Mouse (Mus musculus): ENCODE data around the gene Serpina3m. TPM values are rescaled to one million over a fixed set of nuclear protein-coding genes. Genes with fewer than 3 reads are reported as not detected.
"Not testable (repeated sequence)": the region's sequence is repeated elsewhere in the genome, so short reads cannot be mapped to it uniquely, and the experiment has no call there.

Gene Serpina3m
- polyA plus RNA-seq, 1 experiment from 2014 or later: not detected

DNA sequence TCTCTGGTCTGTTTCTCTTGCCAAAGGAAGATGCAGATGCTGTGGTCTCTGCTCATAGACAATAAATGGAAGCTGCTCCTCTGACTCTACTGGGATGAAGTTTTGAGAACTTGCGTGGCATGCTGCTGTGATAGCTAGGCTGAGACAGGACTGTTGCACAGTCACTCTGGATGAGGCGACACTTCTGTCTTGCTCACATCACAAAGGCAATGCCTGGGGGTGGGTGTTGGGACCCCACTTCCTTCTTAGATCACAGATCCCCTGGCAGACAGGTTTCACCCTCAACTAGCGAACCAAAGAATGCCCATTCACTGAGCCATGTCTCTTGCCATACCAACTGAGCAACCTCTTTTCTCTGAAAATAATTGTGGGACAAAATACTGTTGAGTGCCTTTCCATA, 419 bp downstream of the Serpina3m start:
- DNase-seq (ENCODE audit: low spot score): no peak
- Histone ChIP-seq H3K9me3 (ENCODE audit: control insufficient read depth, low read length) (no peaks in the 10 kb centered on the region), H3K36me3 (ENCODE audit: control insufficient read depth, insufficient read depth, low read length) (no peaks in the 10 kb centered on the region), H3K27me3 (replicated peaks; ENCODE audit: control insufficient read depth, insufficient read depth, low read length) (no peaks in the 10 kb centered on the region), H3K27ac (replicated peaks; ENCODE audit: low read depth, low read length) (no peak overlapping the region), H3K4me2 (ENCODE audit: low read depth, low read length) (no peak overlapping the region), H3K9ac (ENCODE audit: low read depth, low read length) (no peak overlapping the region), H3K4me1 (ENCODE audit: control insufficient read depth, insufficient read depth, low read length) (no peaks in the 10 kb centered on the region), H3K4me3 (ENCODE audit: low read depth, low read length) (no peak overlapping the region)
- 83% methylated on average over 3 of the region's 3 CpGs for WGBS
- ATAC-seq (ENCODE audit: low read depth): no peak

DNA sequence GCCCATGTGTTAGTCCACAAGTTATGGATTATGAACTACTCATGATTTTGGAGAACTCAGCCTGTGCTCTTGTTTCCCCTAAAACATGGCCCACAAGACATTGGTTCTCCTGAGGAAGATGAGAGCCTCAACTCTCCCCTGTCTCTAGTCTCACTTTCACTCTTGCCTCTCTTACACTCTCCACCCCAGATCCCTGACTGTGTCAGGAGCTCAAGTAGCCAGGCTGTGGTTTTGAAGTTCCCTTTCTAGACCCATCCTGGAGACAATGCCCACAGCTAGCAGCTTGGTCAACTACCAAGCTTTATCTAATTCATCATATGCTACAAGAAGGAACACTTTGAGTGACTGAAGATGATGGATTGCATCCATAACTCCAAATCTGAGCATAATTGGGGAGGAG, 4.2 kb downstream of the Serpina3m start:
- not testable (repeated sequence) for H3K36me3 ChIP-seq (ENCODE audit: control insufficient read depth, insufficient read depth, low read length); H3K4me2 ChIP-seq (ENCODE audit: low read depth, low read length); H3K4me3 ChIP-seq (ENCODE audit: low read depth, low read length); H3K4me1 ChIP-seq (ENCODE audit: control insufficient read depth, insufficient read depth, low read length); H3K27me3 ChIP-seq (replicated peaks; ENCODE audit: control insufficient read depth, insufficient read depth, low read length); H3K9ac ChIP-seq (ENCODE audit: low read depth, low read length); H3K9me3 ChIP-seq (ENCODE audit: control insufficient read depth, low read length); ATAC-seq (ENCODE audit: low read depth); H3K27ac ChIP-seq (replicated peaks; ENCODE audit: low read depth, low read length); DNase-seq (ENCODE audit: low spot score)

DNA sequence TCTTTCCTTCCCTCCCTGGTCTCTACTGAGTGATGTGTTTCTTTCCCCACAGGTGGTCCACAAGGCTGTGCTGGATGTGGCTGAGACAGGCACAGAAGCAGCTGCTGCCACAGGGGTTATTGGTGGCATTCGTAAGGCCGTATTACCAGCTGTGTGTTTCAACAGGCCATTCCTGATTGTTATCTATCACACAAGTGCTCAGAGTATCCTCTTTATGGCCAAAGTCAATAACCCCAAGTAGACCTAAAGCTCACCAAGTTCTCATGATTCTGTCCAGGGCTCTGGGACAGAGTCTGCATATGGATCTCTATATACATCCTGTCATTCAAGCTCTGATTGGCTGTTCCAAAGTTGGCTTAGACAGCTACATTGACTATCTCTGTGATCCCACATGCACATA, 6.9 kb downstream of the Serpina3m start:
- ATAC-seq (ENCODE audit: low read depth) (no peak), DNase-seq (ENCODE audit: low spot score) (no peak)
- Histone ChIP-seq H3K4me2 (ENCODE audit: low read depth, low read length) (no peak overlapping the region), H3K4me3 (ENCODE audit: low read depth, low read length) (no peak overlapping the region), H3K27me3 (replicated peaks; ENCODE audit: control insufficient read depth, insufficient read depth, low read length) (no peaks in the 10 kb centered on the region), H3K9ac (ENCODE audit: low read depth, low read length) (no peak overlapping the region), H3K9me3 (ENCODE audit: control insufficient read depth, low read length) (no peaks in the 10 kb centered on the region), H3K36me3 (ENCODE audit: control insufficient read depth, insufficient read depth, low read length) (no peaks in the 10 kb centered on the region), H3K27ac (replicated peaks; ENCODE audit: low read depth, low read length) (no peak overlapping the region), H3K4me1 (ENCODE audit: control insufficient read depth, insufficient read depth, low read length) (no peaks in the 10 kb centered on the region)
- WGBS: 83% methylated on average over 2 of the region's 2 CpGs

DNA sequence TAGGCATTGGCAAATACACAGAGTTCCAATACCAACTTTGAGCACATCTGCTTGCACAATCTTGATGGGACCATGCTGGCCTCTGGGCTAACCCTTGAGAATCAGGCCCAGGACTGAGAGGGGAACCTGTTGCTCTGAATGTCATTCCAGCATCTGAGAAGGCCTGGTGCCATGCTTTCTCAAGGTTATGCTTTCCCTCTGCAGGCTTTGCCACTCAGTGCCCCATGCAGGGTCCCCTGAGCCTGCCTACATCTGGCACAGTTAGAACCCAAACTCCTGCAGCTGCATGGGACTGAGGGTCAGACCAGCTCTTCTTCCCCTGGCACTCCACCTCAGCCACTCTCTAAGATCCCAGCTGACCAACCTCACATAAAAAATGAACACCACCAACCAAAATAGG, 7.4 kb downstream of the Serpina3m start:
- no peaks in the 10 kb centered on the region for H3K9me3 ChIP-seq (ENCODE audit: control insufficient read depth, low read length)
- H3K4me1 ChIP-seq (ENCODE audit: control insufficient read depth, insufficient read depth, low read length): no peaks in the 10 kb centered on the region
- no peak for DNase-seq (ENCODE audit: low spot score)
- H3K27me3 ChIP-seq (replicated peaks; ENCODE audit: control insufficient read depth, insufficient read depth, low read length): no peaks in the 10 kb centered on the region
- no peak overlapping the region for H3K27ac ChIP-seq (replicated peaks; ENCODE audit: low read depth, low read length)
- ATAC-seq (ENCODE audit: low read depth): no peak
- H3K4me2 ChIP-seq (ENCODE audit: low read depth, low read length): no peak overlapping the region
- H3K9ac ChIP-seq (ENCODE audit: low read depth, low read length): no peak overlapping the region
- H3K4me3 ChIP-seq (ENCODE audit: low read depth, low read length): no peak overlapping the region
- H3K36me3 ChIP-seq (ENCODE audit: control insufficient read depth, insufficient read depth, low read length): no peaks in the 10 kb centered on the region

DNA sequence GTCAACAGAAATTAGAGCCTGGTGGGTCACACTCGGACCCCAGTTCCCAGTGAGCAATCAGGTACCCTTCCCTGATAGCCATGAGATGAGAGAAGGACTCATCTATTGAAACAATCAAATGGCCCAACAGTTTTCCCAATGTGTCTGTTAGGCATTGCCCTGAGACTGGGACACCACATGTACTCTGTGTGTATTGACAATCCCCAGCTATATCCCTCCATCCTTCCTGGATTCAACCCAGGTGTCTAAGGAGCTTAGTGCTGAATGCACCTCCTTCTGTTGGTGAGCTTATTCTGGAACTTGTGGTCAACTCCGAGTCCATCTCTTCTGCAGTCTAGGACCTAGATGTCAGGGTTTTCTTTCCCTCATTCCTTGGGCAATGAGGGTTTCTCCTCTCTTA, 8.8 kb downstream of the Serpina3m start:
- no peaks in the 10 kb centered on the region for H3K27me3 ChIP-seq (replicated peaks; ENCODE audit: control insufficient read depth, insufficient read depth, low read length)
- no peak overlapping the region for H3K4me2 ChIP-seq (ENCODE audit: low read depth, low read length)
- H3K4me1 ChIP-seq (ENCODE audit: control insufficient read depth, insufficient read depth, low read length): no peaks in the 10 kb centered on the region
- no peaks in the 10 kb centered on the region for H3K9me3 ChIP-seq (ENCODE audit: control insufficient read depth, low read length)
- H3K4me3 ChIP-seq (ENCODE audit: low read depth, low read length): no peak overlapping the region
- no peak for ATAC-seq (ENCODE audit: low read depth)
- no peak for DNase-seq (ENCODE audit: low spot score)
- 81% methylated on average over 2 of the region's 2 CpGs for WGBS
- no peak overlapping the region for H3K27ac ChIP-seq (replicated peaks; ENCODE audit: low read depth, low read length)
- H3K9ac ChIP-seq (ENCODE audit: low read depth, low read length): no peak overlapping the region
- no peaks in the 10 kb centered on the region for H3K36me3 ChIP-seq (ENCODE audit: control insufficient read depth, insufficient read depth, low read length)

DNA sequence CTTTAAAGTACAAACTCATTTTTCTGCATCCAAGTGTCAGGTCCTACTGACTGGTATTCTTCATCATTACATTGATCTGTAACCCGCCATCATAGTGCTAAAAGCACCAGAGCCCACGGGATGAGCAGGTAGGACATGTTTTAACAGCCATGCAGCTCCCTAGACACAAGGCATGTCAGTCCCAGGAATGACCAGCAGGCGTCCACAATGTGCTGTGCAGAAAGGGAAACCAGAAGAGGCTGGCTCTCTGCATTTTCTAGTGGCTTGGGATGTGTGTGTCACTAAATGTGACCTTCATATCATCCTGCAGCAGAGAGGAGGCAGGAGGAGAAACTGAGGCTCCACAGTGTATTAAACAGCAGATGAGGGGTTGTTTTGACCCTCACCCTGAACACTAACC, 13.5 kb downstream of the Serpina3m start:
- not testable (repeated sequence) for H3K27ac ChIP-seq (replicated peaks; ENCODE audit: low read depth, low read length); H3K4me3 ChIP-seq (ENCODE audit: low read depth, low read length); H3K27me3 ChIP-seq (replicated peaks; ENCODE audit: control insufficient read depth, insufficient read depth, low read length); H3K4me2 ChIP-seq (ENCODE audit: low read depth, low read length); H3K9me3 ChIP-seq (ENCODE audit: control insufficient read depth, low read length); ATAC-seq (ENCODE audit: low read depth); H3K9ac ChIP-seq (ENCODE audit: low read depth, low read length); H3K36me3 ChIP-seq (ENCODE audit: control insufficient read depth, insufficient read depth, low read length); H3K4me1 ChIP-seq (ENCODE audit: control insufficient read depth, insufficient read depth, low read length)
- peak; percentile 13 for DNase-seq (ENCODE audit: low spot score)
- 30% methylated on average over 3 of the region's 3 CpGs for WGBS

DNA sequence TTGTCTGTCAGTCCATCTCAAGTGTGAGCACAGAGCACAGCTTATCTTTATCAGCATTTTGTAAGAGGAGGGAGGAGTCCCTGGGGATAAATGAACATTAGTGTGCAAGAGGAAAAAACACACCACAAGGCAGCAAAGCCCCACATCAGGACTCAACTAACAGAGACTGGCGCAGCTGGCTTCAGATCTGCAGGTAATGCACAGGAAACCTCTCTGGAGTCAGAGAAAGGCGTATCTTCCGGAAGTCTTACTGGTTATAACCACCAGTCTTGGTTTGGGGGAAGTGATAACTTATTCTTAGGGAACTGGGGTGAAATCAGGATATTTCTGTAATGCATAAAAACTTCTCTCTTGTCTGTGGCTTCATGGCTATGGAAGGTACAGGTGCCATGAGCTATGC, 17.7 kb downstream of the Serpina3m start:
- H3K4me1 ChIP-seq (ENCODE audit: control insufficient read depth, insufficient read depth, low read length): no peaks in the 10 kb centered on the region
- no peaks in the 10 kb centered on the region for H3K27me3 ChIP-seq (replicated peaks; ENCODE audit: control insufficient read depth, insufficient read depth, low read length)
- no peak for ATAC-seq (ENCODE audit: low read depth)
- no peaks in the 10 kb centered on the region for H3K36me3 ChIP-seq (ENCODE audit: control insufficient read depth, insufficient read depth, low read length)
- H3K27ac ChIP-seq (replicated peaks; ENCODE audit: low read depth, low read length): no peak overlapping the region
- no peak overlapping the region for H3K4me3 ChIP-seq (ENCODE audit: low read depth, low read length)
- no peaks in the 10 kb centered on the region for H3K9me3 ChIP-seq (ENCODE audit: control insufficient read depth, low read length)
- DNase-seq (ENCODE audit: low spot score): no peak
- no peak overlapping the region for H3K4me2 ChIP-seq (ENCODE audit: low read depth, low read length)
- no peak overlapping the region for H3K9ac ChIP-seq (ENCODE audit: low read depth, low read length)
- WGBS: 73% methylated on average over 3 of the region's 3 CpGs

DNA sequence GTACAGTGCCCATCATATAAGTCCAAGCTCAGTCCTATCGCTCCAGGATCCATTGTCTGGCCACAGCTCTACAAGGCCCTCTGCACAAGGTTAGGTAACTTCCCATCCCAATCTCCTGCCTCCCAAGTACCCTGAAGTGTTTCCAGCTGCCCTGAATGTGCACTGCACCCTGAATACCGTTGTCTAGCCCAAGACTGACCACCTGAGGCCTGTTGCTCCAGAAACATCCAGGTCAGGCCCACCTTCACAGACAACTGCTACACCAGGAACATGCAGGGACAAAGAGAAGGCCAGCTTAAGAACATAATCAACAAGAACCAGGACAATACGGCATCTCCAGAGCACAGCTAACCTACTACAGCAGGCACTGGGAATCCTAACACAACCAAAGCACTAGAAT, 31.7 kb downstream of the Serpina3m start:
- no peaks in the 10 kb centered on the region for H3K9me3 ChIP-seq (ENCODE audit: control insufficient read depth, low read length)
- H3K4me1 ChIP-seq (ENCODE audit: control insufficient read depth, insufficient read depth, low read length): no peaks in the 10 kb centered on the region
- no peak overlapping the region for H3K9ac ChIP-seq (ENCODE audit: low read depth, low read length)
- no peaks in the 10 kb centered on the region for H3K36me3 ChIP-seq (ENCODE audit: control insufficient read depth, insufficient read depth, low read length)
- WGBS: 81% methylated on average over 3 of the region's 3 CpGs
- no peak for ATAC-seq (ENCODE audit: low read depth)
- no peak overlapping the region for H3K27ac ChIP-seq (replicated peaks; ENCODE audit: low read depth, low read length)
- H3K4me3 ChIP-seq (ENCODE audit: low read depth, low read length): no peak overlapping the region
- DNase-seq (ENCODE audit: low spot score): no peak
- H3K4me2 ChIP-seq (ENCODE audit: low read depth, low read length): no peak overlapping the region
- no peaks in the 10 kb centered on the region for H3K27me3 ChIP-seq (replicated peaks; ENCODE audit: control insufficient read depth, insufficient read depth, low read length)

DNA sequence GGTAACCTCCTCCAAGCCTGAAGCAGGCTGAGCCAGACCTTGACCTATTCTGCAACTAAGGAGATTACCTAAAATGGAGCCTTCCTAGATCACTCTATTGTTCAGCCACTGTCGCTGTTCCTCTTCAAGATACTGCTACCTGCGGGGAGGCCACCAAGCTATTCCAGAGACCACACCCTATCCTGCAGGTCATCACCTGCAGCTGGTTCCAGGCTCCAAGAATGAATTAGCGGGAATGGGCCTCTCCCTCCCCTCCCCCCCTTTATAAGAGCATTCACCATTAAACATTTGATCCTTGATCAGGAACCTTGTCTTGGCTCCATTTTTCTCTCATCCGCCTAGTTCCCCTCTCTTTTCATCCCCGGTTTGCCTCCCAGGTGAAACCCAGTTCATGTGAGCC, 38.9 kb downstream of the Serpina3m start:
- not testable (repeated sequence) for H3K4me2 ChIP-seq (ENCODE audit: low read depth, low read length); H3K27ac ChIP-seq (replicated peaks; ENCODE audit: low read depth, low read length); H3K9ac ChIP-seq (ENCODE audit: low read depth, low read length); H3K27me3 ChIP-seq (replicated peaks; ENCODE audit: control insufficient read depth, insufficient read depth, low read length); H3K4me3 ChIP-seq (ENCODE audit: low read depth, low read length); ATAC-seq (ENCODE audit: low read depth); H3K36me3 ChIP-seq (ENCODE audit: control insufficient read depth, insufficient read depth, low read length); H3K4me1 ChIP-seq (ENCODE audit: control insufficient read depth, insufficient read depth, low read length); DNase-seq (ENCODE audit: low spot score); H3K9me3 ChIP-seq (ENCODE audit: control insufficient read depth, low read length)
- 67% methylated on average over 5 of the region's 5 CpGs for WGBS

Data from embryonic facial prominence, embryonic 14.5 days (tissue).